Comparison of ENCODE assay signal across 22 mouse cellular contexts in the genomic region with DNA sequence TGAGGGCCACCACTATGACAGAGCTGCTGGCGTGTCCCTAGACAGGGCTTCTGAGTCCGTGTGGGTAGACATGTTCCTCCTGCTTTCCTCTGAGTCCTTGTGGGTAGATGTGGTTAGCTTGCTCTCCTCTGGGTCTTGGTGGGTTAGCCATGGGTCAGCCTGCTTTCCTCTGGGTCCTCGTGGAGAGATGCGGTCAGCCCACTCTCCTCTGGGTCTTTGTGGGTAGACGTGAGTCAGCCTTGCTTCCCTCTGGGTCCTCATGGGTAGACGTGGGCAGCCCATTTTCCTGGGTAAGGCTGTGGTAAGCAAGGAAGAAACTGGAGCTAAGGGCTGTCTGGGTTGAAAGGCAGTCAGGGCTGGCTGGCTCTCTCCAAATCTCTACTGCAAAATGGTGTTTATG. TPM values are rescaled to one million over a fixed set of nuclear protein-coding genes. Genes with fewer than 3 reads are reported as not detected.
DNase-seq lines count a peak whose midpoint lies in the region; ATAC-seq and TF ChIP-seq lines count a peak whose summit lies in the region.
"Had no signal": no experiment of that assay in that cellular context is flagged by ENCODE, and none has a peak within 500 bp of the region (broad histone marks: within the 10 kb centered on the region; RNA-seq: fewer than 3 reads in every experiment).

No protein-coding gene starts in this region.

- no peak for TF ChIP-seq POLR2A in lung, adult 2 months (IDR thresholded peaks at IDR 0.05; ENCODE audit: borderline replicate concordance, extremely low read depth, low read depth, low read length)
- no peak for TF ChIP-seq POLR2A in myocyte (IDR thresholded peaks at IDR 0.05; ENCODE audit: insufficient read length, low read depth)

- H3K9ac ChIP-seq in hindbrain, embryonic 13.5 days, result no peak overlapping the region
- H3K9ac ChIP-seq: embryonic facial prominence, embryonic 12.5 days; forebrain, embryonic 13.5 days; forebrain, embryonic 15.5 days; forebrain, postnatal 0 days had no signal

- H3K27ac ChIP-seq in hindbrain, embryonic 13.5 days, result no peak overlapping the region
- H3K27ac ChIP-seq: embryonic facial prominence, embryonic 10.5 days; embryonic facial prominence, embryonic 12.5 days; forebrain, embryonic 13.5 days; forebrain, embryonic 15.5 days had no signal

- no peaks in the 10 kb centered on the region for H3K79me3 ChIP-seq in C2C12 (ENCODE audit: low read depth)

- H3K4me1 ChIP-seq in lung, adult 2 months (ENCODE audit: control insufficient read depth, insufficient read depth, low read length), result no peaks in the 10 kb centered on the region
- H3K4me1 ChIP-seq in hindbrain, embryonic 13.5 days (replicated peaks), result no peaks in the 10 kb centered on the region
- H3K4me1 ChIP-seq: embryonic facial prominence, embryonic 10.5 days; embryonic facial prominence, embryonic 12.5 days; forebrain, embryonic 13.5 days; forebrain, embryonic 15.5 days had no signal

- H3K79me2 ChIP-seq in C2C12 (ENCODE audit: control insufficient read depth, insufficient read depth) (no peaks in the 10 kb centered on the region), myocyte (ENCODE audit: control insufficient read depth, insufficient read depth) (no peaks in the 10 kb centered on the region)

- ATAC-seq in hindbrain, embryonic 13.5 days (ENCODE audit: low FRiP score), result no peak
- ATAC-seq in inflammation-experienced regulatory T-cells, adult 6 months, result no peak
- ATAC-seq: forebrain, embryonic 13.5 days; forebrain, embryonic 15.5 days; forebrain, postnatal 0 days had no signal

- DNase-seq in lung, adult 2 months, result peak; percentile 12
- no peak for DNase-seq in lung, postnatal 10 days
- DNase-seq in lung, postnatal 25 days (ENCODE audit: low spot score), result peak; percentile 42
- no peak for DNase-seq in gastrocnemius, postnatal 25 days
- DNase-seq: adrenal gland, adult 2 months; adrenal gland, postnatal 10 days; adrenal gland, postnatal 36 days; B cell, adult 2 months; cerebellum, adult 11-12 months; cerebellum, adult 2 months; cerebellum, adult 9-10 months; cerebellum, postnatal 10 days; cerebellum, postnatal 25 days; forebrain, postnatal 0 days had no signal

- H3K36me3 ChIP-seq in C2C12 (ENCODE audit: control insufficient read depth, insufficient read depth) (no peaks in the 10 kb centered on the region), myocyte (ENCODE audit: control insufficient read depth, insufficient read depth) (no peaks in the 10 kb centered on the region)
- H3K36me3 ChIP-seq in hindbrain, embryonic 13.5 days, result no peaks in the 10 kb centered on the region
- H3K36me3 ChIP-seq: embryonic facial prominence, embryonic 10.5 days; embryonic facial prominence, embryonic 12.5 days; forebrain, embryonic 15.5 days had no signal

- H3K27me3 ChIP-seq in C2C12 (ENCODE audit: control insufficient read depth, insufficient read depth, insufficient read length) (no peaks in the 10 kb centered on the region), myocyte (ENCODE audit: control insufficient read depth, insufficient read depth, insufficient read length) (no peaks in the 10 kb centered on the region)
- H3K27me3 ChIP-seq in hindbrain, embryonic 13.5 days, result no peaks in the 10 kb centered on the region
- H3K27me3 ChIP-seq: embryonic facial prominence, embryonic 12.5 days; forebrain, embryonic 13.5 days; forebrain, embryonic 15.5 days had no signal

- peak overlapping the region; percentile 8 for H3K4me2 ChIP-seq in myocyte (ENCODE audit: low read depth)
- no peak overlapping the region for H3K4me2 ChIP-seq in hindbrain, embryonic 13.5 days
- H3K4me2 ChIP-seq: embryonic facial prominence, embryonic 12.5 days; forebrain, embryonic 13.5 days; forebrain, embryonic 15.5 days had no signal

- H3K9me3 ChIP-seq in hindbrain, embryonic 13.5 days, result no peaks in the 10 kb centered on the region
- H3K9me3 ChIP-seq: embryonic facial prominence, embryonic 10.5 days; embryonic facial prominence, embryonic 12.5 days; forebrain, embryonic 13.5 days; forebrain, embryonic 15.5 days had no signal

- WGBS in lung, adult 2 months, result 86% methylated on average over 6 of the region's 6 CpGs
- 91% methylated on average over 6 of the region's 6 CpGs for WGBS in hindbrain, embryonic 13.5 days

- no peak overlapping the region for H3ac ChIP-seq in C2C12 (ENCODE audit: control insufficient read depth, insufficient read length, low read depth)
- no peak overlapping the region for H3ac ChIP-seq in myocyte (ENCODE audit: control insufficient read depth, insufficient read length)

- TF ChIP-seq CTCF in lung, adult 2 months (IDR thresholded peaks at IDR 0.05; ENCODE audit: insufficient read depth, low read length), result no peak
- no peak for TF ChIP-seq CTCF in C2C12 (IDR thresholded peaks at IDR 0.05; ENCODE audit: control insufficient read depth, insufficient read depth, insufficient read length)

- H3K4me3 ChIP-seq in lung, adult 2 months (replicated peaks; ENCODE audit: extremely low read depth, low read depth, low read length), result no peak overlapping the region
- H3K4me3 ChIP-seq in C2C12 (ENCODE audit: insufficient read depth, poor library complexity, severe bottlenecking) (no peak overlapping the region), myocyte (no peak overlapping the region)
- H3K4me3 ChIP-seq in hindbrain, embryonic 13.5 days, result no peak overlapping the region
- H3K4me3 ChIP-seq: embryonic facial prominence, embryonic 10.5 days; embryonic facial prominence, embryonic 12.5 days; forebrain, embryonic 13.5 days; forebrain, embryonic 15.5 days had no signal

TF ChIP-seq in C2C12, 6 proteins besides CTCF, POLR2A, EP300 and RAD21:
- TF ChIP-seq FOSL1 (IDR thresholded peaks at IDR 0.05; ENCODE audit: insufficient read depth, low read length, poor library complexity, severe bottlenecking) (peak; percentile 20), USF1 (IDR thresholded peaks at IDR 0.05; ENCODE audit: low read depth) (no peak)
TF ChIP-seq in C2C12: peak in this region for 1.

TF ChIP-seq in myocyte, 11 proteins besides CTCF, POLR2A, EP300 and RAD21:
- TF ChIP-seq MYOD1 (IDR thresholded peaks at IDR 0.05; ENCODE audit: control insufficient read depth in 1 of 3, insufficient read length in 2 of 3, low read depth in 2 of 3) (peak in 1 of 3 experiments; percentile 15), TCF12 (IDR thresholded peaks at IDR 0.05; ENCODE audit: insufficient read depth, poor library complexity, severe bottlenecking) (no peak), MYOG (IDR thresholded peaks at IDR 0.05; ENCODE audit: control insufficient read depth in 1 of 3, insufficient read depth in 1 of 3, insufficient read length in 2 of 3, low read depth in 2 of 3) (no peak)

RNA-seq across cellular contexts. Expression of a gene that starts 26.3 kb away (rescaled TPM):
- polyA plus RNA-seq in lung, adult 2 months (2012; rRNA removed), result 32.5 and 34.0 TPM in 2 replicates
- polyA plus RNA-seq in C2C12 (2012; fragmentation: generic; extraction: Trizol) (28.8 TPM), myocyte (2012; fragmentation: generic; extraction: Trizol) (38.8 TPM)
- polyA plus RNA-seq in hindbrain, embryonic 13.5 days (2015; fragmentation: Nextera tagmentation; extraction: Ambion mirVana), result 2.1 and 3.0 TPM in 2 replicates
- polyA plus RNA-seq in inflammation-experienced regulatory T-cells, adult 6 months (2017; shearing (Covaris generic)), result 10 to 100 TPM; 28.0 to 47.0 (median 44.5) TPM
- total RNA-seq in gastrocnemius, postnatal 25 days (2021), result 1 to 10 TPM; 2.5 to 2.9 TPM

Comparison
In these comparisons a context has a peak if more than half of its experiments do, and no peak if none do; other contexts are left out.
1. DNase-seq: peak in lung, adult 2 months (single experiment) and lung, postnatal 25 days (single experiment); none in lung, postnatal 10 days (single experiment) and gastrocnemius, postnatal 25 days (single experiment).